Mouse (Mus musculus) left cerebral cortex, adult 9 months (tissue): ENCODE data around the gene Smim5.

Experiments
- DNase-seq, 2 experiments: peaks; one replicate each; pipeline ENCODE4 v3.0.0; 2022; ENCODE audit warnings: low spot score in 2 of 2

The Smim5 gene

GRCm38 (mm10) chr11:115921986-115922385, 22.2 kb downstream of the Smim5 start:
- DNase-seq = no peak

DNA sequence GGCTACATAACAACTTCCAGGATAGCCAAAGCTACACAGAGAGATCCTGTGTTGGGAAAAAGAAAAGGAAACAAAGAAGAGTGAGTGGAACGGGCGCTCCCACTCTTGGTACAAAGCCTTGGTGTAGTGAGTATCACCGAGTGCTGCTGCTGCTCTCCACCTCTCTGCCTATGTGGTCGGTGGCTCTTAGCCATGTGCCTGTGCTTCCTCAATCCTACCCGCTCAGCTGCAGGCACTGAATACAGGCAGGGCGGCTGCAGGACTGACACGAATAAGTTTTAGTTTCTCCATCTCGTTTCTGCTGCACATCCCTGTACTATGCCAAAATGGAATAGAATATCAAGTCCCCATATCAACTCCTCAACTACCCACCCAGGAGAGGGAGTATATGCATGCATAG, 29.3 kb downstream of the Smim5 start:
- DNase-seq = no peak

DNA sequence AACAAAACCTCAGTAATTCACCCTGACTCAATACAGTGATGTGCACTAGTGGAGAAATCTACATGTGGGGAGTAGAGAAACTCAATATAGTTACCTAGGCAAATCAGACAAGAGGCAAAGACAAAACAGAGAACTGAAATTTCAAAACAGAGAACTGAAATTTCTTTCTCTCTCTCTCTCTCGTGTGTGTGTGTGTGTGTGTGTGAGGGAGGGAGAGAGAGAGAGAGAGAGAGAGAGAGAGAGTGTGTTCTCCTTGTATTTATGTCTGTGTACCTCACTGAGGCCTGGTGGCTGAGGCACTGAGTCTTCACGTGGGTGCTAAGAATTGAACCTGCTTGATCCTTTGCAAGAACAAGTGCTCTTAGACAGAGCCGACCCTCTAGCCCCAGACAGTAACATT, 30.1 kb downstream of the Smim5 start:
- DNase-seq = no peak

- no peak for DNase-seq
Observed at GRCm38 (mm10) chr11:115931235-115931634, 31.5 kb downstream of the Smim5 start.

DNA sequence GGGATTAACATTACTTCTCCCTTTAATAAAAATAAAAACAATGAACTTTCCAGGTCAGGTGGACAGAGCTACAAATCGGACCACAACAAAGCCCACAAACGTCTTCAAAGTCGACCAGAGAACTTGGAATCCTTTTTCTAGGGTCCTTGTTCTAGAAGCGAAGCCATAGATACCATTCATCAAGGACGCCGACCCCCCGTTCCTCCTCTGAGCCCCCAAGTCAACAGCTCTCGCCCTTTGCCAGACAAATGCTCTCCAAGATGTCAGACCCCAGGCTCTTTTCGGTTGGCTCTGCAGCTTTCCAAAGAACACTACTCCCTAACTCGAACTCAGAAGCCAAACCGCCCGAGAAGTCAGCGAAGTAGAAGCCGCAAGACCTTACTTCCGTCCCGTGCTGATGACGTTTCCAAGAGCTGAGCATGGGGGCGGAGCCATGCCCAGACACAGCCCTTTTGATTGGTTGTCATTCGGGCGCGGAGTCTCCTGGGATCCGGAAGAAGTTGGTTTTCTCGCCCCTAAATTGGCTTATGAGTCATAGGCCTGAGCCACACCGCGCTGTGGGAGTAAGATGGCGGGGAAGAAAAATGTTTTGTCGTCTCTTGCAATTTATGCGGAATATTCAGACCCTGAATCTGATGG, 33.5 kb downstream of the Smim5 start, which contains the start of the genes Sap30bp and Recql5:
Gene Sap30bp (plus strand): TSS at position 175 of the 639 bp plus-strand sequence.
Gene Recql5 (minus strand): TSS at position 370 of the 639 bp plus-strand sequence.
- peak; percentile 95 to 99 for DNase-seq

DNA sequence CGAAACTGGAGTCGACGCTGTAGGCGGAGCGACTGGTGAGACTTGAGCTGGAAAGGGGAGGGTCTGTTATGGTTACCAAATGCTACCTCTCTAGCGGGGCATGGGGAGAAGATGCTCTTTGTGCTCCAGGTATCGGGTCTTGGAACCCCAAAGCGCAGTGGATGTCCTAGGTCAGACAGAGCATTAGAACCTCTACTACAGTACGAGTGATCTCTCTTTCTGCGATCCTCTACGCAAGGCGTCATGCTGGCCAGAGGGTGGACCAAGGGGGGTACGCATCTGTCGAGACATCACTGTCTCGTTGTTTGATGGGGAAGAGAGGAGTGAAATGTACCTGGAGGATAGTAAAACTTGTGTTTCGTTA, 34.0 kb downstream of the Smim5 start:
- DNase-seq = no peak

DNA sequence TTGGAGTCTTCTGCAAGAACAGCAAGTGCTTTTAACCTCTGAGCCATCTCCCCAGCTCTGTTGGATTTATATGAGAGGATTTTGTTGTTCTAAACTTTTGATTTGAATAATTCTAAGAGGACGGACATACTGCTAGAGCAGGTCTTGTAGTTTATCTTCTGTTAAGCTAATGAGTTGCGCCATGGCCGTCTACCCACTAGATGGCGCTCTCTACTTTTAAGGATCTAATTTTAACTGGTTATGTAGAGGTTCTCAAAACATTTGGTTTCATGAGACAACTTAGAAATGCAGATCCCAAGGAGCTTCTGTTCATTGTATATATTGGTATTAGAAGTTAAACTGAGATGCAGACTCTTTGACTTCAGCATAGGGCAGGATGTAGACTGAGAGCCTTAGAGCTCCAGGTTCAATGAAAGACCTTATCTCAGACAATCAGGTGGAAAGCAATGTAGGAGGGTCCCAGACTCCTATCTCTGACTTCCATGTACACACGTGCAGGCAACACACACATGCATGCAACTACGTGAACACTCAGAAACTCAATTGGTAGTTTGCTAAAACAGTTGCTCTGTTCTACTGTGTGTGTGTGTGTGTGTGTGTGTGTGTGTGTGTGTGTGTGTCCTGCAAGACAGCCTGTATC, 40.0 kb downstream of the Smim5 start:
- DNase-seq = peak in 1 of 2 experiments; percentile 88

GRCm38 (mm10) chr11:115941980-115942379, 42.2 kb downstream of the Smim5 start:
- no peak for DNase-seq

- no peak for DNase-seq
Observed at GRCm38 (mm10) chr11:115945247-115945646, 45.5 kb downstream of the Smim5 start.

DNA sequence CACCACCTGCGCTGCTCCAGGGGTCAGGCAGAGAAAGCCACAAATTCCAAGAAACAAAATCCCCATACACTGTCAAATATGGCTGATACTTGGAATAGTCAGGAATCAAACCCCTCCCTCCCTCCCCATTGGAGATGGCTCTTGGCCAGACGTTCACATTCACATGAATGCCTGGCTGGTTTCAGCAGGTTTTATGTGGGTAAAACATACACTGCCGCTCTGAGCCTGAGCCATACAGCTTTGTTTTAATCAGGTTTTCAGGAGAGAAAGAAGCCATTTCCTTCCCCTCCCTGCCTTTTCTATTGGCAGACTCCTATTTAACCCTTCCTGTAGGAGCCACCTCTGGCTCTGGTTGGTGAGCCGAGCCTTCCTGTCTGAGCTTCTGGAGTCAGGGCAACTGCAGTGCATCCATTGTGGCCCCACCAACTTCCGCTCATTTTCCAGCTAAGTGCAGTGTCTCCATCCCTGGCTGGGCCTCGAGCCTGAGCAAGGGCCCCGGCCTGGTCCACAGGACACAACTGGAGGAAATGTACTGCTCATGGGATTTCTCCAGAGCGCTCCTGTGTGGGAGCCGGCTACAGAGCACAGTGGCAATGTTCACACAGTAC, 46.6 kb downstream of the Smim5 start:
- DNase-seq = no peak

DNA sequence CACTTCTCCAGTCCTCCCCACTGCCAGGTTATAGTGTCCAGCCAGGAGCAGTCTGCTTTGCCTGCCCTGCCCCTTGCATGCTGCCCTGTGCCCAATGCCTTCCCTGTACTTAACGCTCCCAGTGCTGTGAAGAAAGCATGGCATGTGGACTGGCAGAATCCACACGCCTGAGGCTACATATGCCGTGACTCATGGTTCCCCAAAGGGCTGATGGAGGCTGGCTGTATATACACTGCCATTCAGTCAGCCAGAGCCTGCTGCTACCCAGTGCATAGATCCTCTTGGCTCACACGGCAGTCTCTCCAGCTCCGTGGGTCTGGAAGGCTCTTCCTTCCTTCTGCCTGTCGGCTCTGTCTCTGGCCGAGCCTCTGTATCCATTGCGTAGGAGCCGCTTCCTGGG, 48.5 kb downstream of the Smim5 start:
- no peak for DNase-seq

GRCm38 (mm10) chr11:115950719-115951118, 51.0 kb downstream of the Smim5 start:
- no peak for DNase-seq

DNA sequence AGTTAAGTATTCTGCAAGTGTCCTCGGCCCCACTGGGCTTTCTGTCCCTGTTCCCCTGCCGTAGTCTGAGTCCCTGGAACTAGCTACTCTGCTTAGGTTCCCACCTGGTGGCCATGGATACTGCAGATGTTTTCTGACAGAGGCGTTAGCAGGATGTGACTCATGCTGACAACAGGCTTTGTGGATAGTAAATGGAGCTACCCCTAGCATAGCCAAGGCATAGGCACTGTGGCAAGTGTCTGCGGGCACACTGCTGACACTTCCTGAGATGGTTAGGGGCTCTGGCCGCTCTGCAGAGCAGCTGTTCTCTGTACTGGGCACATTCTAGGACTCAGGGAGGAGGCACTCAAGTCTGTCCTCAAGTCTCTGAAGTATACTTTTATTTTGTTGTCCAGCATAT, 54.9 kb downstream of the Smim5 start:
- DNase-seq = no peak

DNA sequence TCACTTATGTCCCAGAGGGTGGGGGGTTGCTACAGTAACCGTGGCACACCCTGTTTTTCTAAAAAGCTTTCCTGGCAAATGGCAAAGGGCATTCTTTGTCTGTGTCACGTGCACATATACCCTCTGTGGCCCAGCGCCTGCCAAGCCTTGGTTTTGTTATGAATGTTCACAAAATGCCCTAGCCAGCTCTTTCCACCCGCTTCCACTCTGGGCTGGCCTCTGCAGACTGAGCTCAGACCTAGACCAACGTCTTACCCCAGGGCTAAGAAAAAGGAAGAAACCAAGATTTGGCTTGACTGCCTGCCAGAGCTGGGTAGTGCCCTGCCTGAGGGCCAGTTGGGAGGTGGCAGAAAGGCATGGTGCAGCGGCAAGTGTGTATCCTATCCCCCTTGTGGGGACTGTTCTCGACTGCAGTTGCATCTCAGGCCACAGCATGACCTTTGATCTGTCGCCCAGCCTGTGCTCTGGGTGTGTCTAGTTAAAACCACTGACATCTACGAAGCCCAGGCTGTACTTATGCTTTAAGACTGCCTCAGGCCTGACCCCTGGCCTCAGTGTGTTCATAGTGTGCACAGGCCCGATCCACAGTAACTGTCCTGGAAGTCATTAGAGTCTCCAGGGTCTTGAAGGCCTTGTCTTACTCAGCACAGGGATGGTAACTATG, 55.6 kb downstream of the Smim5 start:
- no peak for DNase-seq
